Comparison of ENCODE assay signal across 12 mouse cellular contexts in the genomic region with DNA sequence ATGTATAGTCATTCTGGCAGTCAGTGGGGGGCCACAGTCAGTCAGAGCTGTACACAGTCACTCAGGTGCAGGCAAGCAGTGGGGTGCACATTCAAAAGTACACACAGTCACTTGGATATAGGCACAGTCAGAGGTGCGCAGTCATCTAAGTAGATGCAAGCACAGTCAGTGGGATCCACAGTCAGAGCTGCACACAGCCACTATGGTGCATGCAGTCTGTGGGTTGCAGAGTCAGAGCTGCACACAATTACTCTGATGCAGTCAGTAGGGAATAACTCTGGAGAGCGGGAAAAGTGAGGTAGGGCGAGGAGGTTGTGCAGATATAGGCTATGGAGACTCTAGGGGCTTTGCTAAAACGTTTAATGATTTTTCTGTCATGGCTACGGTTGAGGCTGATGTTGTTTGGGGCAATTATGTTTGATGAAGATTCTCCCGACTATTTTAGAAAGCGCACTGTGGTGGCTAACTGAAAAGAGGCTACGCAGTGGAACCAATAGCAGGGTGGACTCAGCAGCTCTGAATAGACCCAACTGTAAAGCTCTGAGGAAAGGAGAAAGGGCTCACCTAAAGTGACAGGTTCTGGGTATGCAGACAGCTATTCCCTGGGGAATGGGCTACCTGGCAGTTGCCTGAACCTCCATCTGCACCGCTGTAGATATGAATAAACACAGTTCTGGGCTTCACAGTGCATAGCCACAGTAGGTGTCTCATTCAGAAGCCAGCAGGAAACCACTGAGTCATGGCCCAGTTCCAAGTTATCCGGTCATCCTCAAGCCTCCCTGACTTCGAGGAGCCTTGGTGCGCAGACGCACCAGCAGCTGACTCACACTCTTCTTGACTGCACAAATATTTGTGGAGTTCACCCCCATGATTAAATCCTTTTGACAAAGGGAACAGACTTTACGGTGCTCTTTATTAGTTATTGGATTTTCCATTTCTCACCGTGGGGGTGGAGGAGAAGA.
A peak's percentile ranks its signal among the peaks of the same experiment; 100 is the strongest.
DNase-seq lines count a peak whose midpoint lies in the region; ATAC-seq and TF ChIP-seq lines count a peak whose summit lies in the region.
"Had no signal": no experiment of that assay in that cellular context is flagged by ENCODE, and none has a peak within 500 bp of the region (broad histone marks: within the 10 kb centered on the region; RNA-seq: fewer than 3 reads in every experiment).

No protein-coding gene starts in this region.

- H3K36me3 ChIP-seq in hindbrain, postnatal 0 days (ENCODE audit: insufficient read depth, low read length) = no peaks in the 10 kb centered on the region
- H3K36me3 ChIP-seq: embryonic facial prominence, embryonic 13.5 days had no signal

- peak; percentile 69 for ATAC-seq in hindbrain, postnatal 0 days

- no peak overlapping the region for H3K4me2 ChIP-seq in hindbrain, postnatal 0 days (ENCODE audit: low read depth, low read length)
- H3K4me2 ChIP-seq: embryonic facial prominence, embryonic 13.5 days; liver, embryonic 11.5 days had no signal

- H3K27me3 ChIP-seq in hindbrain, postnatal 0 days (ENCODE audit: insufficient read depth, low read length) = no peaks in the 10 kb centered on the region
- H3K27me3 ChIP-seq: embryonic facial prominence, embryonic 13.5 days; megakaryocyte, embryonic 14.5 days had no signal

- no peak overlapping the region for H3K27ac ChIP-seq in hindbrain, postnatal 0 days
- H3K27ac ChIP-seq: embryonic facial prominence, embryonic 13.5 days had no signal

- H3K4me3 ChIP-seq in hindbrain, postnatal 0 days (ENCODE audit: low read length) = no peak overlapping the region
- H3K4me3 ChIP-seq: embryonic facial prominence, embryonic 13.5 days; megakaryocyte, embryonic 14.5 days had no signal

- TF ChIP-seq CTCF in hindbrain, postnatal 0 days (IDR thresholded peaks at IDR 0.05; ENCODE audit: low read depth) = no peak

- peaks cover 6% of the 10 kb centered on the region; the same call in 1 of the 2 replicates for H3K4me1 ChIP-seq in hindbrain, postnatal 0 days (ENCODE audit: insufficient read depth, low read length)
- H3K4me1 ChIP-seq: embryonic facial prominence, embryonic 13.5 days; megakaryocyte, embryonic 14.5 days had no signal

- no peak overlapping the region for H3K9ac ChIP-seq in hindbrain, postnatal 0 days (replicated peaks; ENCODE audit: low read length)
- H3K9ac ChIP-seq: embryonic facial prominence, embryonic 13.5 days had no signal

- DNase-seq in cerebellum, postnatal 36 days = peak; percentile 3 to 7
- no peak for DNase-seq in cerebellum, adult 8-10 months
- peak; percentile 18 for DNase-seq in right cerebral cortex, postnatal 25 days
- DNase-seq in right cerebral cortex, adult 18-20 months = no peak
- DNase-seq in hindbrain, postnatal 0 days (ENCODE audit: low spot score) = peak; percentile 23
- DNase-seq in heart, adult 11 months = no peak
- no peak for DNase-seq in thymus, postnatal 14 days
- DNase-seq: adrenal gland, postnatal 25 days; gastrocnemius, postnatal 25 days had no signal

- WGBS in hindbrain, postnatal 0 days = 53% methylated on average over 15 of the region's 15 CpGs

- H3K9me3 ChIP-seq in hindbrain, postnatal 0 days (ENCODE audit: low read length) = no peaks in the 10 kb centered on the region
- H3K9me3 ChIP-seq: embryonic facial prominence, embryonic 13.5 days had no signal

Comparison
In these comparisons a context has a peak if more than half of its experiments do, and no peak if none do; other contexts are left out.
1. DNase-seq: peak in cerebellum, postnatal 36 days (2 of 2), right cerebral cortex, postnatal 25 days (single experiment) and hindbrain, postnatal 0 days (single experiment); none in cerebellum, adult 8-10 months (single experiment), right cerebral cortex, adult 18-20 months (single experiment), heart, adult 11 months (single experiment) and thymus, postnatal 14 days (single experiment).